Mouse (Mus musculus): Measurements from ENCODE around the gene Ap1g1.

Ap1g1 gene

DNA sequence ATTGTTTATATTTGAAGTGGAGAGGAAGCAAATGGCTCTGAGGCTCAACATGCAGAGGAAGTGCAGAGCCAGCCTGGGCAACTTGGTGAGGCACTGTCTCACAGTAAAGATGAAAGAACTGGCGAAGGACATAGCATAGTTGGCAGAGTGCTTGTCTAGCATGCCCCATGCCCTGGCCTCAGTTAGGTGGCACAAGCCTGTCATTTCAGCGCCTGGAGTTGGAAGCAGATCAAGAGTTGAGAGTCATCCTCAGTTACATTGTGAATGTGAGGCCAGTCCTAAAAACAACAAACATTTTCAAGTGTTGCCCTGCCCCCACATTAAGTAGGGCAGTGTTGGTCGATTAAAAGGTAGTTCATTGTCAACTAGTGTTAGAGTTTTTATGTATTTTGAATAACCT is 32.1 kb downstream of the Ap1g1 start:
- CTCF ChIA-PET = no interaction called here
- POLR2A ChIA-PET = interaction anchor here in 1 of 4 experiments (1.5 to 3.0 kb wide), 2 partner anchors 12 to 32 kb away, joined by 3 to 13 read pairs; partner anchors contain the start of gene Ap1g1

DNA sequence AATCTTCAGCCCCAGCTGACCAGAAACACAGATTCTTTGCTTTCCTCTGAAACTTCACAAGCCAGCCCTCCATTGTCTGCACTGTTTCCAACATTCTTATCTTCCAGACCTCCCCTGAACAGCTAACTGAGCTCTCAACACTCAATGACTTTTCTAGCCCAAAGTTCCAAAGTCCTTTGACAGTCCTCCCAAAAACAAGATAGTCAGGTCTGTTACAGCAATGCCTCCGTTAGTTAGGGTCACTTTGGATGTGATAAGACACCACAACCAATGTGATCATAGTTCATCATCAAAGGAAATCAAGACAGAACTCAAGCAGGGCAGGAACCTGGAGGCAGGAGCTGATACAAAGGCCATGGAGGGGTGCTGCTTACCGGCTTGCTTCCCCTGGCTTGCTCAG is 36.9 kb downstream of the Ap1g1 start:
- ChIA-PET CTCF (interaction anchor here in 1 of 4 experiments (0.7 kb wide), 1 partner anchor 222 kb away, joined by 3 read pairs; no protein-coding TSS in a partner anchor), POLR2A (interaction anchor here in 1 of 4 experiments (1.3 kb wide), 1 partner anchor 13 kb away, joined by 3 read pairs; no protein-coding TSS in a partner anchor)

- ChIA-PET POLR2A (interaction anchor here in 2 of 4 experiments (0.5 to 2.7 kb wide), 7 partner anchors 10 to 528 kb away, joined by 3 to 13 read pairs (median 3); partner anchors contain the start of gene Ap1g1 (in 1 of the 2)), CTCF (interaction anchor here in 1 of 4 experiments (0.5 kb wide), 1 partner anchor 1111 kb away, joined by 3 read pairs; no protein-coding TSS in a partner anchor)
Measured at GRCm38 (mm10) chr8:109817933-109818332, 39.6 kb downstream of the Ap1g1 start.

DNA sequence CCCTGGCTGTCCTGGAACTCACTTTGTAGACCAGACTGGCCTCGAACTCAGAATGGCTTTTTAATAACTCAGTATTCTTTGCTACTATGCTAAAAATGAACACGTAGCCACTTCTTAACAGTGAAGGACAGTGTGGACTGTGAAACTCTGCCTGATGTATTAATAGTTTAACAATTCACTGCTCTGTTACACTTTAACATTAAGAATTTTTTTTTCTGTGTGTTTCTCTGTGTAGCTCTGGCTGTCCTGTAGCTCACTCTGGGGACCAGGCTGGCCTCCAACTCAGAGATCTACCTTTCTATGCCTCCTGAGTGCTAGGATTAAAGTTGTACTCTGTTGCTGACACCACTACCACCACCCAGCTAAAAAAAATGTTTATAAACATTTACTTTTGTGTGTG is 45.2 kb downstream of the Ap1g1 start:
- POLR2A ChIA-PET = interaction anchor here in 2 of 4 experiments (0.5 to 1.0 kb wide), 4 partner anchors 33 to 196 kb away, joined by 3 to 8 read pairs (median 3); no protein-coding TSS in a partner anchor
- CTCF ChIA-PET = no interaction called here

- ChIA-PET CTCF (no interaction called here), POLR2A (interaction anchor here in 2 of 4 experiments (0.6 to 1.2 kb wide), 4 partner anchors 19 to 456 kb away, joined by 3 to 6 read pairs (median 4); no protein-coding TSS in a partner anchor)
Measured at GRCm38 (mm10) chr8:109839822-109840221, 61.5 kb downstream of the Ap1g1 start.

- ChIA-PET POLR2A (interaction anchor here in 1 of 4 experiments (1.3 kb wide), 1 partner anchor 16 kb away, joined by 3 read pairs; no protein-coding TSS in a partner anchor), CTCF (no interaction called here)
Measured at GRCm38 (mm10) chr8:109842468-109842867, 64.1 kb downstream of the Ap1g1 start.

DNA sequence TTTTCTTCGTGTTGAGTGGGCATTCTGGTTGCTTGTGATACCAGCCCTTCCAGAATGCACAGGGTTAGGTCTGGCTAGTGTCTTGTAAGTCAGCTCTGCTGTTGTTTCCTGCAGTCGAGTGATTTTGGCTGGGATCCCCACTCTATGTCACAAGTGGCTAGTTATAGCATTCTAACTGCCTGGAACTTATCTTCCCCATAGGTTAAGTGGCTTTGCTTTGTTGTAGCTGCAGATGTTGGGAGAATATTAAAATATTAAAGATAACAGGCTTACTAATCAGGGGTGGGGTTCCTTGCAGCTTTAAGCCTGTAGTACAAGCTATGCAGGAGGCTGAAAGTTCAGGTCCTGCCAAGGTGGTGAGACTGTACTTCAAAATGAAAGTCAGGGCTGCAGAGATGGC is 69.5 kb downstream of the Ap1g1 start:
- CTCF ChIA-PET = interaction anchor here in 2 of 4 experiments (0.6 kb wide), 2 partner anchors 114 to 231 kb away, joined by 3 to 4 read pairs; no protein-coding TSS in a partner anchor
- POLR2A ChIA-PET = interaction anchor here in 1 of 4 experiments (2.0 kb wide), 1 partner anchor 12 kb away, joined by 4 read pairs; no protein-coding TSS in a partner anchor

DNA sequence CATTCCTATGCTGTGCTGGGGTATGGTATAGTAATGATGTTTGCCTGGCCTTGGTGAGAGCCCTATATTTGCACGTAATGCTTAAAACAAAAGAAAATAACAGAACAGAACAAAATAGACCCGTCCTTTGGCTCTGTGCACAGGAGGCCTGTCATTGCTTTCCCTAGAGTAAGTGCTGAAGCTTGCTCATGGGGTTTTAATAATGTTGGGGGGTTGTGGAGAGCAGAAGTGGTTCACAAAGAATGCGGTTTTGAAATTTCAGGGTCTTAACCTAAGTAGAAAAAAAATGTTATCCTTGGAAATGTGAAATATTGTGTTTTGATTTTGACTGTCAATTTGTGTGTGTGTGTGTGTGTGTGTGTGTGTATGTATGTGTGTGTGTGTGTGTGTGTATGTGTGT is 70.6 kb downstream of the Ap1g1 start:
- CTCF ChIA-PET = no interaction called here
- POLR2A ChIA-PET = interaction anchor here in 2 of 4 experiments (0.6 to 0.7 kb wide), 2 partner anchors 9 to 724 kb away, joined by 3 read pairs; no protein-coding TSS in a partner anchor

- ChIA-PET CTCF (interaction anchor here in 2 of 4 experiments (0.5 to 1.0 kb wide), 7 partner anchors 23 to 654 kb away, joined by 3 read pairs; no protein-coding TSS in a partner anchor), POLR2A (interaction anchor here in 2 of 4 experiments (0.5 to 0.8 kb wide), 3 partner anchors 8 to 146 kb away, joined by 3 to 4 read pairs (median 3); partner anchors contain the start of gene Ap1g1 (in 1 of the 2))
Measured at GRCm38 (mm10) chr8:109853423-109853822, 75.1 kb downstream of the Ap1g1 start.

GRCm38 (mm10) chr8:109854522-109854921 is 76.2 kb downstream of the Ap1g1 start:
- CTCF ChIA-PET = no interaction called here
- POLR2A ChIA-PET = no interaction called here

GRCm38 (mm10) chr8:109855451-109855850 is 77.1 kb downstream of the Ap1g1 start:
- ChIA-PET POLR2A (no interaction called here), CTCF (no interaction called here)

DNA sequence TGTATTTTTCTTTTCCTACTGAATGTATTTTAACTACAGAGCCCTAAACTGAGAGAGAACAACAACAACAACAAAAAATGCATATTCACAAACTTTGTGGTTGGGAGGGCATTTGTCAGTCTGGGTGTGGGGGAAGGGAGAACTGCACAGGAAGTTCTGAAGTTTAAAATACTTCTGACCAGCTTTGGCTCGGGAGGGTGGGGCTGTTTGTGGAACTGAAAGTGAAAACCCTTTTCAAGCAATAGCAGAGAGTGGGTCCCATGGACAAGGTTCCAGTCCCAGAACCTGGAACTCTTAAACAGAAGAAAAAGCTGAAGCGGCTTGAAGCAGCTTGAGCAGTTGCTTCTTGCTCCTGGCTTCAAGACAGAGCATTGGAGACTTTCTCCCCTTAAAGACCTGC is 85.0 kb downstream of the Ap1g1 start:
- POLR2A ChIA-PET = no interaction called here
- CTCF ChIA-PET = no interaction called here

DNA sequence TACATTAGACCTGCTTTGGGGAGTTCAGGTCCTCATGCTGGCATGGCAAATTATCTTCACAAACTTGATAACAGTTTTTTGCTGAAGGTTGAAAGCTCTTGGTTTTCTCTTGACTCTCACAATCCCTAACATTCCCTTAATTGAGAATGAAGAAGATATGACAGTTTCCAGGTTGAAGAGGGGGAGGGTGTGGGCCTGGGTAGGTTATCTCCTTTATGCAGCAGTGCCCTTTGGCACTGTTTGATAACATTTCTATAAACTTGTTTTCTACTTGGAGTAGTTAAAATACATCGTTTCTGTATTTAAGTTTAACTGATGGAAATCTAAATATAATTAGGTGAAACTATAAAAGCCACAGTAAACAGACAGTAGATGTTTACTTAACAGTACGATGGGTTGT is 86.4 kb downstream of the Ap1g1 start:
- ChIA-PET POLR2A (interaction anchor here in 2 of 4 experiments (0.6 to 1.0 kb wide), 2 partner anchors 14 to 657 kb away, joined by 4 read pairs; no protein-coding TSS in a partner anchor), CTCF (interaction anchor here in 1 of 4 experiments (0.5 kb wide), 1 partner anchor 686 kb away, joined by 4 read pairs; no protein-coding TSS in a partner anchor)

DNA sequence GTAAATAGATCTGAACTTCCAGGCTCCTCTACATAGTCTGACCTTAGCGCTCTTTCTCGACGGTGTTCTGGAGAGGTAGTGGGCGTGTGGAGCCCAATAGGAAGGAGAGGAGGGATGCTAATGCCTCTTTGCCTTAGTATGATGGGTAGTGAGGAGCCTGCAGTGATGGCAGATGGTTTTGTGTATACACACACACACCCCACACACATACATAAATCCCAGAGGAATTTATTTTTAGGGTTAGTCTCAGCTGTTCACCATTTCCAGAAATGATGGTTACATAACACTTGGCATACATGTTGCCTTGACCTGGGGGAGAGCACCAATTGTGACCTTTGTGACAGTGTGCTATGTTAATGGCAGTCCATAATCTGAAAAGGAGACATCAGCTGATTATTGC is 87.2 kb downstream of the Ap1g1 start:
- POLR2A ChIA-PET = no interaction called here
- CTCF ChIA-PET = interaction anchor here in 1 of 4 experiments (0.5 kb wide), 1 partner anchor 137 kb away, joined by 3 read pairs; no protein-coding TSS in a partner anchor

GRCm38 (mm10) chr8:109866690-109867089 is 88.3 kb downstream of the Ap1g1 start:
- ChIA-PET CTCF (no interaction called here), POLR2A (interaction anchor here in 1 of 4 experiments (0.6 to 1.9 kb wide), 2 partner anchors 8 to 1921 kb away, joined by 3 to 9 read pairs; no protein-coding TSS in a partner anchor)

DNA sequence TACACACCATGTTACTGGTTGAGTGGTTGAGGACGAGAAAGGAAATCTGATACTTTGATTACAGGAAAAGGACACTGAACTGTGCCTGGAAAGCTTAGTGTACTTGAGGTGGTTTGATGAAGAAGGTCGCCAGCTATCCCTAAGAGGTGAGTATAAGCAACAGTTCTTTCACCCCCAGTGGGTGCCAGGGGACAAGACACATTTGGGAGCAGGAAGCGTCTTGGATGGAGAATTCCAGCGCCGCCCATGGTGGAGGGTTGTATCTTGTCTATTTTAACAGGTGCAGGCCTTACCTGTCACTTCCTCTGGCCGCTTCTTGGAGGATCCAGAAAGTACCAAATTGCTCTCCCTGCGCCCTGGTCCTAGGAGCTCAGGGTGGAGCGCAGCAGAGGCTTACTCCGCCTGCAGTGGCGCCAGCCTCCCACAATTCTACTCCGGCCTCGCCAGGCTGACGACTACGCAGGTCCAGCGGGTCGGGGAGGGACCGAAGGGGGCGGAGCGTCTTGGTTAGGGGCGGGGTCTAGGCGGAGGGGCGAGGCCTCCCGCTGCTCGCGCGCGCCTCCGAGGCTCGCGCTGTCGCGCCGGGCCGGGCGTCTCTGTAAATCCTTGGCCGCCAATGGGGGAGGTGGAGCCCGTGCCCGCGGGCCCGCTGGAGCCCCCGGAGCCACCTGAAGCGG is 89.8 kb downstream of the Ap1g1 start, which contains the start of gene Phlpp2:
Gene Phlpp2 (plus strand): TSS at position 540 of the 677 bp plus-strand sequence.
- CTCF ChIA-PET = interaction anchor here in 3 of 4 experiments (0.5 to 1.4 kb wide), 10 partner anchors 17 to 239 kb away, joined by 3 to 7 read pairs (median 3); partner anchors contain the start of gene Marveld3 (in 1 of the 3)
- POLR2A ChIA-PET = interaction anchor here in 3 of 4 experiments (0.6 to 1.9 kb wide), 21 partner anchors 9 to 287 kb away, joined by 3 to 9 read pairs (median 4); partner anchors contain the start of gene Ap1g1 (in 2 of the 3)

GRCm38 (mm10) chr8:109868680-109869361 is 90.5 kb downstream of the Ap1g1 start:
- ChIA-PET POLR2A (interaction anchor here (0.5 to 1.9 kb wide), 17 partner anchors 9 to 261 kb away, joined by 3 to 9 read pairs (median 4); partner anchors contain the start of genes Ap1g1 (in 1 of the 4) and Dhodh (in 1 of the 4)), CTCF (interaction anchor here in 2 of 4 experiments (0.6 to 1.4 kb wide), 4 partner anchors 17 to 134 kb away, joined by 3 to 7 read pairs (median 3); no protein-coding TSS in a partner anchor)

- ChIA-PET POLR2A (interaction anchor here in 2 of 4 experiments (0.9 to 1.7 kb wide), 4 partner anchors 10 to 16 kb away, joined by 3 to 5 read pairs (median 4); no protein-coding TSS in a partner anchor), CTCF (no interaction called here)
Measured at GRCm38 (mm10) chr8:109871056-109871455, 92.7 kb downstream of the Ap1g1 start.

All from embryonic stem cell, embryonic (primary cell).